Mouse (Mus musculus): ENCODE measurements at regions not wholly inside any gene's neighbourhood (a gene's known extent, or its start where the extent isn't known, plus 50 kb on each side); places are given as distances from the start of the nearest gene placed in this dataset.

GRCm38 (mm10) chr6:101979213-101979612 is 593.7 kb downstream of the Cntn3 start:
- no peak for TF ChIP-seq CTCF (IDR thresholded peaks at IDR 0.05; ENCODE audit: low read depth)
- TF ChIP-seq EP300 (optimal IDR thresholded peaks at IDR 0.05), result no peak
